Mouse (Mus musculus) stomach, embryonic 14.5 days (tissue): ENCODE results near the gene Adgrf1. TPM values are rescaled to one million over a fixed set of nuclear protein-coding genes. Genes with fewer than 3 reads are reported as not detected.

Source experiments
- ATAC-seq: fragments of 200-750 bp; cut with Nextera tagmentation; 2 replicates; pipeline ENCODE4 v1.8.0; 2017; ENCODE audit warnings: low read depth, moderate TSS enrichment; ENCODE audit not compliant: insufficient number of reproducible peaks, insufficient read depth, low FRiP score
- H3K27ac ChIP-seq: fragments of 300-500 bp; sonication (generic); 2 replicates; pipeline ENCODE4 v1.5.1; 2014; ENCODE audit warnings: mild to moderate bottlenecking, low read length, moderate library complexity, mixed read lengths
- H3K27me3 ChIP-seq: fragments of 300-500 bp; sonication (generic); 2 replicates; pipeline ENCODE4 v1.6.1; 2014; ENCODE audit warnings: low read length, control low read depth, mixed read lengths; ENCODE audit not compliant: control insufficient read depth, insufficient read depth
- H3K36me3 ChIP-seq: fragments of 300-500 bp; sonication (generic); 2 replicates; pipeline ENCODE4 v1.6.1; 2014; ENCODE audit warnings: mild to moderate bottlenecking, control low read depth, low read length, moderate library complexity, mixed read lengths; ENCODE audit not compliant: control insufficient read depth, insufficient read depth
- H3K4me1 ChIP-seq: fragments of 300-500 bp; sonication (generic); 2 replicates; pipeline ENCODE4 v1.6.1; 2014; ENCODE audit warnings: low read length, control low read depth, mixed read lengths; ENCODE audit not compliant: control insufficient read depth, insufficient read depth
- H3K4me2 ChIP-seq: fragments of 300-500 bp; sonication (generic); replicated peaks from 2 replicates; pipeline ENCODE4 v1.6.1; 2014; ENCODE audit warnings: low read depth, low read length, control low read depth
- H3K4me3 ChIP-seq: fragments of 300-500 bp; sonication (generic); 2 replicates; pipeline ENCODE4 v1.5.1; 2014; ENCODE audit warnings: low read depth, low read length, control low read depth
- H3K9ac ChIP-seq: fragments of 300-500 bp; sonication (generic); replicated peaks from 2 replicates; pipeline ENCODE4 v1.6.1; 2014; ENCODE audit warnings: low read depth, mild to moderate bottlenecking, control low read depth, low read length, moderate library complexity, mixed read lengths
- H3K9me3 ChIP-seq: fragments of 300-500 bp; sonication (generic); 2 replicates; pipeline ENCODE4 v1.6.1; 2016; ENCODE audit warnings: low read depth, low read length, control low read depth; ENCODE audit not compliant: control insufficient read depth
- WGBS: fragments of 180-500 bp; shearing (Covaris S2); extraction: QIAGEN DNeasy Blood & Tissue Kit; methylation state at CpG from one replicate; pipeline ENCODE4 v1.1.7; 2014; 5-methylcytosine and 5-hydroxymethylcytosine counted together
- polyA plus RNA-seq: library from polyadenylated mRNA; unstranded; fragments of >200 nt; fragmentation: Nextera tagmentation; extraction: Ambion mirVana; gene quantifications from 2 replicates; pipeline ENCODE4 v1.2.1, GENCODE M21; 2014

Adgrf1 gene
- polyA plus RNA-seq, 1 experiment from 2014 or later, result not detected

DNA sequence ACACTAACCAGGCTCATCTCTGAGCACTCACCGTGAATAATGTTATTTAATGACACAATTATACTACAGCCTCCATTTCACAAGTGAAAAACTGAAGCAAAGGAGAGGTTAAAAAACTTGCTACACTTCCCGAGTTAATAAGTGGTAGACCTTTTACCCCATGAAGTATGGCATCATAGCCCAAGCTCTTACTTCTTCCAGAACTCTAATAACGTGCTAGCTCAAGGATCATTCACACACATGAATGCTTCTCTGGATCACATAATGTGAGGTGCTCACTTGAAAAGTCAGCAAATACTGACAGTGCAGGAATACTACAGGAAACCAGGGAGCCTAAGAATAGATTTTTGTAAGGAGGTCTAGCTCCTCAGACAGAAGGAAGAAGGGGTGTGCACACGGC lies 102.5 kb downstream of the Adgrf1 start:
- Histone ChIP-seq H3K27ac (no peak overlapping the region), H3K4me3 (no peak overlapping the region), H3K4me2 (no peak overlapping the region), H3K36me3 (no peaks in the 10 kb centered on the region), H3K9ac (no peak overlapping the region), H3K4me1 (no peaks in the 10 kb centered on the region), H3K9me3 (no peaks in the 10 kb centered on the region), H3K27me3 (no peaks in the 10 kb centered on the region)
- WGBS, result 77% methylated on average over 4 of the region's 4 CpGs
- no peak for ATAC-seq

GRCm38 (mm10) chr17:43374020-43374419 lies 103.9 kb downstream of the Adgrf1 start:
- Histone ChIP-seq H3K4me3 (no peak overlapping the region), H3K4me1 (no peaks in the 10 kb centered on the region), H3K27ac (no peak overlapping the region), H3K4me2 (no peak overlapping the region), H3K27me3 (no peaks in the 10 kb centered on the region), H3K9ac (no peak overlapping the region), H3K9me3 (no peaks in the 10 kb centered on the region), H3K36me3 (no peaks in the 10 kb centered on the region)
- WGBS, result 25% methylated on average over 4 of the region's 4 CpGs
- no peak for ATAC-seq

Other genes with a start within 250 kb of the Adgrf1 start
- 11.4 and 11.6 TPM in 2 replicates for gene Adgrf5, start 90.1 kb downstream of the Adgrf1 start, polyA plus RNA-seq
- 0.20 TPM in 1 of 2 replicates, not detected in the other for gene Mep1a, start 232.5 kb downstream of the Adgrf1 start, polyA plus RNA-seq